Mouse (Mus musculus): ENCODE measurements around the gene Rnasek. TPM values are rescaled to one million over a fixed set of nuclear protein-coding genes. Genes with fewer than 3 reads are reported as not detected.

Gene Rnasek
- polyA plus RNA-seq, 1 experiment from 2014 or later = 164 TPM

- Histone ChIP-seq H3K4me2 (replicated peaks; ENCODE audit: low read depth, low read length) (peak within 1 kb of the TSS; percentile 48), H3K36me3 (ENCODE audit: control insufficient read depth, insufficient read depth, low read length) (no peaks in the 10 kb centered on the region; the same call in 1 of the 2 replicates), H3K9ac (replicated peaks; ENCODE audit: low read depth, low read length) (no peak within 1 kb of the TSS), H3K9me3 (ENCODE audit: control insufficient read depth, low read depth, low read length) (no peaks in the 10 kb centered on the region), H3K4me3 (ENCODE audit: low read depth, low read length) (peak within 1 kb of the TSS; percentile 25), H3K27ac (ENCODE audit: low read length) (no peak within 1 kb of the TSS), H3K27me3 (ENCODE audit: control insufficient read depth, insufficient read depth, low read length) (peaks cover 22% of the 10 kb centered on the region), H3K4me1 (ENCODE audit: control insufficient read depth, insufficient read depth, low read length) (peaks cover 5% of the 10 kb centered on the region; the same call in 1 of the 2 replicates)
- ATAC-seq (ENCODE audit: insufficient number of reproducible peaks, insufficient read depth, low FRiP score, low read depth) = no peak
- 57% methylated on average over 6 of the region's 6 CpGs for WGBS
Measured at GRCm38 (mm10) chr11:70212423-70212822, 27.2 kb downstream of the Rnasek start, which contains the start of gene Slc16a11. Gene Slc16a11, plus strand, starts transcription at chr11:70212752.

DNA sequence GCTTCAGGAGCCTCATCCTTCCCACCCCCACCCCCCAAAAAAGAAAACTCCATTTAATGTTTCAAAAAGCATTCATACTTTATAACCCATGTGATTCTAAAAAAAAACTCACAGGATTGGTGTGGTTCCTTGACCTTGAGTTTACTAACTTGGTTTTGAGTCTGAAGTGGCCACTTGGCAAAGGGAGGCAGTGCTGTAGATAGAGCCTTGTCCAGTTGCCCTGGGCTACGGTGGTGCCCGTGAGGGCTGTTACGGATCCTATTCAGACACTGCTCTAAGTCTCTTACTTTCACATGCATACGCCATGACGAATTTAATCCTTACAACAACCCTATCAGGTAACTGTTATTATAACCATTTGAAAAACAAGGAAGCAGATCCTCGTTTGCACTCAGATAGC is 27.7 kb downstream of the Rnasek start:
- Histone ChIP-seq H3K27me3 (ENCODE audit: control insufficient read depth, insufficient read depth, low read length) (peaks cover 22% of the 10 kb centered on the region), H3K4me3 (ENCODE audit: low read depth, low read length) (no peak overlapping the region), H3K36me3 (ENCODE audit: control insufficient read depth, insufficient read depth, low read length) (no peaks in the 10 kb centered on the region), H3K27ac (ENCODE audit: low read length) (no peak overlapping the region), H3K9me3 (ENCODE audit: control insufficient read depth, low read depth, low read length) (no peaks in the 10 kb centered on the region), H3K4me2 (replicated peaks; ENCODE audit: low read depth, low read length) (no peak overlapping the region), H3K9ac (replicated peaks; ENCODE audit: low read depth, low read length) (no peak overlapping the region), H3K4me1 (ENCODE audit: control insufficient read depth, insufficient read depth, low read length) (peaks cover 5% of the 10 kb centered on the region; the same call in 1 of the 2 replicates)
- 84% methylated on average over 6 of the region's 6 CpGs for WGBS
- ATAC-seq (ENCODE audit: insufficient number of reproducible peaks, insufficient read depth, low FRiP score, low read depth) = no peak

DNA sequence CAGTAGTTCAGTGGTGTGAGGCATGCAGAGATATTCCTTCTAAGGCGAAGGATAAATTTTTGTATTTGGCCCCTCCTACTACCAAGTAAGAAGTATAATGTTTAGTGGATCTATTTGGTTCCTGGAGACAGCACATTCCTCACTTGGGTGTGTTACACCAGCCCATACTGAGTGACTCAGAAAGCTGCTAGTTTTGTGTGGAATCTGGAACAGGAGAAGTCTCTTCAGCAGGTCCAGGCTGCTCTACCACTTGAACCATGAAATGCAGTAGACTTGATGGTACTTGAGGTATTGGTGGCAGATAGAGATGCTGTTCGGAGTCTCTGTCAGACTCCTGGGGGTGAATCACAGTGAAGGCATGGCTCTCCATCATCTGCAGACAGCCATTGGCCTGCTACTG is 29.0 kb downstream of the Rnasek start:
- Histone ChIP-seq H3K4me3 (ENCODE audit: low read depth, low read length) (no peak overlapping the region), H3K4me2 (replicated peaks; ENCODE audit: low read depth, low read length) (no peak overlapping the region), H3K36me3 (ENCODE audit: control insufficient read depth, insufficient read depth, low read length) (no peaks in the 10 kb centered on the region), H3K4me1 (ENCODE audit: control insufficient read depth, insufficient read depth, low read length) (peaks cover 5% of the 10 kb centered on the region; the same call in 1 of the 2 replicates), H3K27me3 (ENCODE audit: control insufficient read depth, insufficient read depth, low read length) (peaks cover 17% of the 10 kb centered on the region), H3K9ac (replicated peaks; ENCODE audit: low read depth, low read length) (no peak overlapping the region), H3K9me3 (ENCODE audit: control insufficient read depth, low read depth, low read length) (no peaks in the 10 kb centered on the region), H3K27ac (ENCODE audit: low read length) (no peak overlapping the region)
- 84% methylated on average over 2 of the region's 2 CpGs for WGBS
- ATAC-seq (ENCODE audit: insufficient number of reproducible peaks, insufficient read depth, low FRiP score, low read depth) = no peak

GRCm38 (mm10) chr11:70208778-70209388 is 30.8 kb downstream of the Rnasek start:
- ATAC-seq (ENCODE audit: insufficient number of reproducible peaks, insufficient read depth, low FRiP score, low read depth) = no peak
- Histone ChIP-seq H3K4me1 (ENCODE audit: control insufficient read depth, insufficient read depth, low read length) (no peaks in the 10 kb centered on the region), H3K27ac (ENCODE audit: low read length) (no peak overlapping the region), H3K4me2 (replicated peaks; ENCODE audit: low read depth, low read length) (no peak overlapping the region), H3K9me3 (ENCODE audit: control insufficient read depth, low read depth, low read length) (no peaks in the 10 kb centered on the region), H3K4me3 (ENCODE audit: low read depth, low read length) (no peak overlapping the region), H3K27me3 (ENCODE audit: control insufficient read depth, insufficient read depth, low read length) (0 out of 2 replicates have a peak, but pooled peaks cover 5% of the 10 kb centered on the region), H3K9ac (replicated peaks; ENCODE audit: low read depth, low read length) (no peak overlapping the region), H3K36me3 (ENCODE audit: control insufficient read depth, insufficient read depth, low read length) (no peaks in the 10 kb centered on the region)
- WGBS = 70% methylated on average over 5 of the region's 5 CpGs

- no peak overlapping the region for H3K4me2 ChIP-seq (replicated peaks; ENCODE audit: low read depth, low read length)
- no peaks in the 10 kb centered on the region for H3K9me3 ChIP-seq (ENCODE audit: control insufficient read depth, low read depth, low read length)
- H3K27me3 ChIP-seq (ENCODE audit: control insufficient read depth, insufficient read depth, low read length) = no peaks in the 10 kb centered on the region
- WGBS = 75% methylated on average over 7 of the region's 7 CpGs
- H3K36me3 ChIP-seq (ENCODE audit: control insufficient read depth, insufficient read depth, low read length) = no peaks in the 10 kb centered on the region
- H3K27ac ChIP-seq (ENCODE audit: low read length) = no peak overlapping the region
- no peaks in the 10 kb centered on the region for H3K4me1 ChIP-seq (ENCODE audit: control insufficient read depth, insufficient read depth, low read length)
- ATAC-seq (ENCODE audit: insufficient number of reproducible peaks, insufficient read depth, low FRiP score, low read depth) = no peak
- no peak overlapping the region for H3K9ac ChIP-seq (replicated peaks; ENCODE audit: low read depth, low read length)
- H3K4me3 ChIP-seq (ENCODE audit: low read depth, low read length) = no peak overlapping the region
Measured at GRCm38 (mm10) chr11:70207283-70207682, 32.4 kb downstream of the Rnasek start.

DNA sequence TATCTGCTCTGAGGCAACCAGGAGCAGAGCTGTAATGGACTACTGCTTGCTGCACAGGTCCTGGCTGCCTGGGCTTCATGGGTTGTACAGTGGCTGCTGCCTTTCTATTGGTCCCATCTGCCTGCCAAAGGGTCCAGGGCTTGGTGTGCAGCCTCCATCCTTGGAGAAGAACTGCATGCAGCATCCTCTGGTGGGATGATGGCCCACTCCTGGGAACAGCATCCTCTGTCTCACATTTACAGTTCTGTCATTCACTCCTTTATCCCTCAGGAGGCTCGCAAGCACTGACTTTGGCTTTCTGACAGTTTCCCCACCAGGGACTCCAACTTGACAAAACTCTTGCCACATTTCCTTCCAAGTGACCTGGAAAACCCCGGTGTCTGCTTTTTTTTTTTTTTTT is 32.8 kb downstream of the Rnasek start:
- Histone ChIP-seq H3K4me3 (ENCODE audit: low read depth, low read length) (no peak overlapping the region), H3K4me1 (ENCODE audit: control insufficient read depth, insufficient read depth, low read length) (no peaks in the 10 kb centered on the region), H3K9me3 (ENCODE audit: control insufficient read depth, low read depth, low read length) (no peaks in the 10 kb centered on the region), H3K9ac (replicated peaks; ENCODE audit: low read depth, low read length) (no peak overlapping the region), H3K4me2 (replicated peaks; ENCODE audit: low read depth, low read length) (no peak overlapping the region), H3K27me3 (ENCODE audit: control insufficient read depth, insufficient read depth, low read length) (no peaks in the 10 kb centered on the region), H3K36me3 (ENCODE audit: control insufficient read depth, insufficient read depth, low read length) (no peaks in the 10 kb centered on the region), H3K27ac (ENCODE audit: low read length) (no peak overlapping the region)
- WGBS = 73% methylated on average over 2 of the region's 2 CpGs
- ATAC-seq (ENCODE audit: insufficient number of reproducible peaks, insufficient read depth, low FRiP score, low read depth) = no peak

GRCm38 (mm10) chr11:70201691-70202090 is 38.0 kb downstream of the Rnasek start:
- Histone ChIP-seq H3K27me3 (ENCODE audit: control insufficient read depth, insufficient read depth, low read length) (no peaks in the 10 kb centered on the region), H3K27ac (ENCODE audit: low read length) (no peak overlapping the region), H3K4me2 (replicated peaks; ENCODE audit: low read depth, low read length) (no peak overlapping the region), H3K4me1 (ENCODE audit: control insufficient read depth, insufficient read depth, low read length) (no peaks in the 10 kb centered on the region), H3K4me3 (ENCODE audit: low read depth, low read length) (no peak overlapping the region), H3K36me3 (ENCODE audit: control insufficient read depth, insufficient read depth, low read length) (no peaks in the 10 kb centered on the region), H3K9ac (replicated peaks; ENCODE audit: low read depth, low read length) (no peak overlapping the region), H3K9me3 (ENCODE audit: control insufficient read depth, low read depth, low read length) (no peaks in the 10 kb centered on the region)
- 33% methylated on average over 5 of the region's 5 CpGs for WGBS
- peak; percentile 42; the same call in 1 of the 2 replicates for ATAC-seq (ENCODE audit: insufficient number of reproducible peaks, insufficient read depth, low FRiP score, low read depth)

DNA sequence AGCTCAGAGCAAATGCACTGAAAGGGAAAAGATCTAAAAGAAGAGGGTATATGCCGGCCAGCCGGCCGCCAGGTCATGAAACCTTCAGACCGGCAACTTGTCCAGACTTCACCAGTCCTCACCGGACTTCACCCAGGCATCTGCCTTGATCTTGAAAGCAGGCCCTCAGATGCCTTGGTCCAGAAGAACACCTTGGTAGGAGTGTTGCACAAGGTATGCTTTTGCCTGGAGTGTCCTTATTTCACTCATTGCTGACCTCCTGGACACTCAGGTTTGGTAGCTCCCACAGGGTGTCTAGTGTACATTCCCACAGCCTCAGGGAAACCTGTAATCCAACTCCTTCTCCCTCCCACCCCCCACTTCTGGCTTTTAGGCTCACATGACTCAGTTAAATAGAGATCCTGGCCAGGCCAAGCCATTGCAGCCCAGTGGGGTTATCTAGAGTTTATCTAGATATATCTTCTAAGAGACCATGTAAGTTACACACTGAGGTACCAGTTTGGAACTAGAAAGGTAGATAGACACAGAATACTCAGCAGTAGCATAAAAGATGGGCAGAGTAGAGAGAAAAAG is 39.5 kb downstream of the Rnasek start:
- Histone ChIP-seq H3K27ac (ENCODE audit: low read length) (no peak overlapping the region), H3K9ac (replicated peaks; ENCODE audit: low read depth, low read length) (no peak overlapping the region), H3K27me3 (ENCODE audit: control insufficient read depth, insufficient read depth, low read length) (no peaks in the 10 kb centered on the region), H3K36me3 (ENCODE audit: control insufficient read depth, insufficient read depth, low read length) (no peaks in the 10 kb centered on the region), H3K4me2 (replicated peaks; ENCODE audit: low read depth, low read length) (no peak overlapping the region), H3K9me3 (ENCODE audit: control insufficient read depth, low read depth, low read length) (no peaks in the 10 kb centered on the region), H3K4me3 (ENCODE audit: low read depth, low read length) (no peak overlapping the region), H3K4me1 (ENCODE audit: control insufficient read depth, insufficient read depth, low read length) (no peaks in the 10 kb centered on the region)
- no peak for ATAC-seq (ENCODE audit: insufficient number of reproducible peaks, insufficient read depth, low FRiP score, low read depth)
- 83% methylated on average over 5 of the region's 5 CpGs for WGBS
